16 mouse cellular contexts compared by ENCODE assay signal in the genomic region with DNA sequence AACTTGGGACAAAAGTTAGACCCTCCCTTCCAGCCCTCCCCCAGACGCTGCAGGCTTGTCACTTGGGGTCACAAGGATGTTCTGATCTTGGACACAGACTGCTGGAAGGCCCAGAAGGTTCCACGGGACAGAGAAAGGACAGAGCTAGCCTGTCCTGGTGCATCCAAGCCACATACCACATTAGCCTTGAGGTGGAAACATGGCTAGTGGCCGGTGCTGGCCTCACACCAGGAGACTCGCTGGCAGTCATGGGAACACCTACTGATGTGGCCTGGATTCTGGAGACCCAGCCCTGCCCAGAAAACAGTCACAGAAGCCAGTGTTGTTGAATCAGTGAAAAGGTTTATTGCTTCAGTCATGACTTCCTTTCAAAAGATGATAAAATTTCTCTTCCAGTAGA.
DNase-seq lines count a peak whose midpoint lies in the region.
"Had no signal": no experiment of that assay in that cellular context is flagged by ENCODE, and none has a peak within 500 bp of the region (broad histone marks: within the 10 kb centered on the region; RNA-seq: fewer than 3 reads in every experiment).

No protein-coding gene starts in this region.

- DNase-seq in cerebellum, adult 8-10 months = peak; percentile 41
- DNase-seq in cerebellum, adult 11 months = no peak
- DNase-seq in brain, adult 2 months (ENCODE audit: low read depth, low spot score) = peak; percentile 41
- DNase-seq in cerebellum, adult 9-11 months = peak; percentile 63
- peak; percentile 59 for DNase-seq in retina, embryonic 14.5 days (ENCODE audit: low spot score)
- no peak for DNase-seq in kidney, postnatal 10 days
- no peak for DNase-seq in spleen, postnatal 10 days (ENCODE audit: low spot score in 2 of 2)
- DNase-seq: adrenal gland, postnatal 36 days; B cell, adult 2 months; kidney, adult 2 months; layer of hippocampus, postnatal 36 days; left cerebral cortex, postnatal 4 days; liver, embryonic 13.5 days; lung, adult 18-20 months; lung, postnatal 4 days; thymus, postnatal 14 days had no signal

Comparison
In these comparisons a context has a peak if more than half of its experiments do, and no peak if none do; other contexts are left out.
1. DNase-seq: peak in cerebellum, adult 8-10 months (single experiment), brain, adult 2 months (single experiment), cerebellum, adult 9-11 months (single experiment) and retina, embryonic 14.5 days (single experiment); none in cerebellum, adult 11 months (single experiment), kidney, postnatal 10 days (single experiment) and spleen, postnatal 10 days (0 of 2).